8 mouse cellular contexts compared by ENCODE assay signal in the genomic region with DNA sequence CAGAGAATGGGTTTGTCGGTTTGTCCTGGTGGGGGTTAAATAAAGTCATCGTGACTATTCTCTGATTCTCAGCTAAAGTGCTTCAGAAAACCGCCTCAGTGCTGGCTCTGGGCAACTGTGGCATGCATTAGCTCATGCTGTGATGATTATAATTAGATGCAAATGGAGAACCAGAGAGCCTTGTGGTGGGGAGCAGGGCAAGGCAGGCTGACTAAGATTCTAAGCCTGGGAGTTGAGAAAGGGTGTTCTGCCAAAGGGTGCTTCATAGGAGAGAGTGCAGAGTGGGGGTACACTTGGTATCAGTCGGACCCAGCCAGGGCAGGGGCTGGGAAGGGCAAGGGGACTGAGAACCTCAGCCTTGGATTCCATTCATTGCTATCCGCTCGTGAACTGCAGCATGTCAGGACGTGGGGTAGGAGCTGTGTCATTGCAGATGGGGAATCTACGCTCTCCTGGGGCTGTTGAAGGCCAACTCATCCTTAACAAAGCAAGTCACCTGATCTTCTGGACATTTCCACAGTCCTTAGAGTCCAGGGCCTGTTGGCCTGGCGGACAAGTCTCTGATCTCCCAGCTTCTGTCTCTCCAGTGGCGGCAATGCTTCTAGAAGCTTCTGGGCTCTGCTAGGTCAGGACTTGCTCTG. TPM values are rescaled to one million over a fixed set of nuclear protein-coding genes. Genes with fewer than 3 reads are reported as not detected.
A peak's percentile ranks its signal among the peaks of the same experiment; 100 is the strongest.
DNase-seq lines count a peak whose midpoint lies in the region; ATAC-seq and TF ChIP-seq lines count a peak whose summit lies in the region.
"Had no signal": no experiment of that assay in that cellular context is flagged by ENCODE, and none has a peak within 500 bp of the region (broad histone marks: within the 10 kb centered on the region; RNA-seq: fewer than 3 reads in every experiment).

No protein-coding gene starts in this region.

- no peak overlapping the region for H3K4me3 ChIP-seq in kidney, postnatal 0 days (replicated peaks; ENCODE audit: low read depth, low read length)
- no peak overlapping the region for H3K4me3 ChIP-seq in embryonic facial prominence, embryonic 13.5 days
- no peak overlapping the region for H3K4me3 ChIP-seq in limb, embryonic 10.5 days
- H3K4me3 ChIP-seq: megakaryocyte, embryonic 14.5 days had no signal

- H3K27ac ChIP-seq in kidney, postnatal 0 days = peak overlapping the region; percentile 91
- H3K27ac ChIP-seq in embryonic facial prominence, embryonic 13.5 days = peak overlapping the region; percentile 83
- peak overlapping the region; percentile 61; the same call in 1 of the 2 replicates for H3K27ac ChIP-seq in limb, embryonic 10.5 days

- ATAC-seq in kidney, postnatal 0 days (replicated peaks; ENCODE audit: low FRiP score, low read depth) = no peak
- ATAC-seq in embryonic facial prominence, embryonic 13.5 days (ENCODE audit: insufficient number of reproducible peaks, insufficient read depth, low FRiP score, low TSS enrichment, low read depth) = no peak

- peaks cover 31% of the 10 kb centered on the region for H3K4me1 ChIP-seq in kidney, postnatal 0 days (replicated peaks; ENCODE audit: insufficient read depth, low read length)
- peaks cover 56% of the 10 kb centered on the region for H3K4me1 ChIP-seq in embryonic facial prominence, embryonic 13.5 days
- peaks cover 44% of the 10 kb centered on the region for H3K4me1 ChIP-seq in limb, embryonic 10.5 days

- H3K36me3 ChIP-seq in kidney, postnatal 0 days (ENCODE audit: insufficient read depth, low read length) = no peaks in the 10 kb centered on the region
- peaks cover 29% of the 10 kb centered on the region for H3K36me3 ChIP-seq in embryonic facial prominence, embryonic 13.5 days
- peaks cover 25% of the 10 kb centered on the region for H3K36me3 ChIP-seq in limb, embryonic 10.5 days

- no peak for DNase-seq in kidney, postnatal 0 days (ENCODE audit: low spot score)
- DNase-seq in kidney, postnatal 25 days = no peak
- DNase-seq in NIH3T3 (ENCODE audit: low read depth) = peak; percentile 81
- no peak for DNase-seq in limb, embryonic 10.5 days (ENCODE audit: low spot score)
- no peak for DNase-seq in right cerebral cortex, postnatal 4 days
- DNase-seq in B cell, adult 2 months = no peak

- no peak overlapping the region for H3K4me2 ChIP-seq in kidney, postnatal 0 days (ENCODE audit: low read length)
- H3K4me2 ChIP-seq in embryonic facial prominence, embryonic 13.5 days = peak overlapping the region; percentile 3; the same call in 1 of the 2 replicates

- TF ChIP-seq CTCF in kidney, postnatal 0 days (IDR thresholded peaks at IDR 0.05; ENCODE audit: low read depth) = no peak

- H3K9me3 ChIP-seq in kidney, postnatal 0 days (replicated peaks; ENCODE audit: low read length) = no peaks in the 10 kb centered on the region
- no peaks in the 10 kb centered on the region for H3K9me3 ChIP-seq in embryonic facial prominence, embryonic 13.5 days
- H3K9me3 ChIP-seq in limb, embryonic 10.5 days (replicated peaks) = no peaks in the 10 kb centered on the region
- H3K9me3 ChIP-seq: megakaryocyte, embryonic 14.5 days had no signal

- 57% methylated on average over 10 of the region's 10 CpGs for WGBS in kidney, postnatal 0 days
- WGBS in embryonic facial prominence, embryonic 13.5 days = 45% methylated on average over 10 of the region's 10 CpGs
- WGBS in limb, embryonic 10.5 days = 61% methylated on average over 10 of the region's 10 CpGs

- no peak overlapping the region for H3K9ac ChIP-seq in kidney, postnatal 0 days (ENCODE audit: low read depth, low read length)
- peak overlapping the region; percentile 27; the same call in 1 of the 2 replicates for H3K9ac ChIP-seq in embryonic facial prominence, embryonic 13.5 days

- H3K27me3 ChIP-seq in kidney, postnatal 0 days (ENCODE audit: insufficient read depth, low read length) = no peaks in the 10 kb centered on the region
- no peaks in the 10 kb centered on the region for H3K27me3 ChIP-seq in embryonic facial prominence, embryonic 13.5 days
- no peaks in the 10 kb centered on the region for H3K27me3 ChIP-seq in limb, embryonic 10.5 days (ENCODE audit: low read depth, poor library complexity, severe bottlenecking)

RNA-seq across cellular contexts. Expression of a gene that starts 20.7 kb away (rescaled TPM):
- polyA plus RNA-seq in kidney, postnatal 0 days (2015; fragmentation: Nextera tagmentation; extraction: Ambion mirVana) = 41.1 and 42.2 TPM in 2 replicates
- 57.2 and 59.2 TPM in 2 replicates for polyA plus RNA-seq in embryonic facial prominence, embryonic 13.5 days (2015; fragmentation: Nextera tagmentation; extraction: Ambion mirVana)
- 40.9 and 47.9 TPM in 2 replicates for polyA plus RNA-seq in limb, embryonic 10.5 days (2016; fragmentation: Nextera tagmentation; extraction: Ambion mirVana)

RNA-seq across cellular contexts. Expression of a gene that starts 49.6 kb away (rescaled TPM):
- polyA plus RNA-seq in kidney, postnatal 0 days (2015; fragmentation: Nextera tagmentation; extraction: Ambion mirVana) = 14.3 and 14.6 TPM in 2 replicates
- 18.1 and 22.8 TPM in 2 replicates for polyA plus RNA-seq in embryonic facial prominence, embryonic 13.5 days (2015; fragmentation: Nextera tagmentation; extraction: Ambion mirVana)
- polyA plus RNA-seq in limb, embryonic 10.5 days (2016; fragmentation: Nextera tagmentation; extraction: Ambion mirVana) = 10.9 and 12.9 TPM in 2 replicates
